Mouse (Mus musculus): ENCODE measurements around the gene Abcb8.
A peak's percentile ranks its signal among the peaks of the same experiment; 100 is the strongest.

Gene Abcb8

GRCm38 (mm10) chr5:24427285-24427633 lies 33.8 kb downstream of the Abcb8 start:
- no peak for DNase-seq

- no peak for DNase-seq
Measured at GRCm38 (mm10) chr5:24427981-24428402, 34.5 kb downstream of the Abcb8 start.

- no peak for DNase-seq
Measured at GRCm38 (mm10) chr5:24428596-24428995, 35.1 kb downstream of the Abcb8 start.

- DNase-seq = no peak
Measured at GRCm38 (mm10) chr5:24433993-24434392, 40.5 kb downstream of the Abcb8 start.

- no peak for DNase-seq
Measured at GRCm38 (mm10) chr5:24441187-24441586, 47.7 kb downstream of the Abcb8 start.

GRCm38 (mm10) chr5:24442029-24442428 lies 48.6 kb downstream of the Abcb8 start:
- DNase-seq = no peak

GRCm38 (mm10) chr5:24443204-24443603 lies 49.7 kb downstream of the Abcb8 start:
- no peak for DNase-seq

GRCm38 (mm10) chr5:24443927-24444326 lies 50.5 kb downstream of the Abcb8 start:
- DNase-seq = peak; percentile 59 to 62

GRCm38 (mm10) chr5:24444746-24445427 lies 51.4 kb downstream of the Abcb8 start, which contains the start of gene Fastk:
Gene Fastk, minus strand, starts transcription at chr5:24445287.
- peak; percentile 95 to 97 for DNase-seq

GRCm38 (mm10) chr5:24445428-24446080 lies 52.1 kb downstream of the Abcb8 start:
- peak in 1 of 2 experiments; percentile 56 for DNase-seq

- DNase-seq = no peak
Measured at GRCm38 (mm10) chr5:24446630-24447029, 53.2 kb downstream of the Abcb8 start.

- DNase-seq = peak; percentile 84
Measured at GRCm38 (mm10) chr5:24447624-24448298, 54.3 kb downstream of the Abcb8 start, which contains the start of gene Tmub1. Gene Tmub1, minus strand, starts transcription at chr5:24447854.

- DNase-seq = peak; percentile 91 to 95
Measured at GRCm38 (mm10) chr5:24451264-24452029, 58.0 kb downstream of the Abcb8 start.

- peak; percentile 63 to 70 for DNase-seq
Measured at GRCm38 (mm10) chr5:24452030-24452690, 58.7 kb downstream of the Abcb8 start, which contains the start of gene Agap3. Gene Agap3, plus strand, starts transcription at chr5:24452177.

GRCm38 (mm10) chr5:24452691-24453233 lies 59.3 kb downstream of the Abcb8 start:
- DNase-seq = peak; percentile 53 to 54

- DNase-seq = peak; percentile 79 to 91
Measured at GRCm38 (mm10) chr5:24453283-24453984, 60.0 kb downstream of the Abcb8 start.

- DNase-seq = no peak
Measured at GRCm38 (mm10) chr5:24453985-24454303, 60.5 kb downstream of the Abcb8 start.

- DNase-seq = no peak
Measured at GRCm38 (mm10) chr5:24455076-24455475, 61.6 kb downstream of the Abcb8 start.

GRCm38 (mm10) chr5:24455613-24456012 lies 62.1 kb downstream of the Abcb8 start:
- no peak for DNase-seq
